Mouse (Mus musculus) ZHBTc4 (cell line): ENCODE results near the gene Cxcl15.

Experiments used
- DNase-seq: peaks from one replicate; pipeline ENCODE4 v3.0.0-alpha.2; 2011; ENCODE audit warnings: low read depth, low spot score

The Cxcl15 gene

DNA sequence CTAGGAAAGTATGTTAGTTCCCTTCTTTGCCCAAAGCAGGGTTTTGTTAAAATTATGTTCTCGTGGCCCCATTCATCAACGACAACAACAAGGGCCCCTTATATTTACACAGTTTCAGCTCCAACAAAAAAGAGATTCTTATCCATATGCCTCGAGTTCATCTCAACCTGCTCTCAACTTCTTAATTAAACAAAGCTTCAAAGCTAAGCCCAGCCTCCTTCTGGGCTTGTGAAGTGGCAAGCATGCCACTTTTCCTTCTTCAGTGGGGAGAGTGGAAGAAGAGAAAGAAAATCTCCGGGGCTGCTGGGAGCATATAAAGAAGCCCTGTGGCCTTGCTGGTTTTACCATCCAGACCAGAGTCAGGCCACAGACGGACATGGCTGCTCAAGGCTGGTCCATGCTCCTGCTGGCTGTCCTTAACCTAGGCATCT lies at the start of gene Cxcl15:
TSS of gene Cxcl15 (plus strand) at position 340 of the 431 bp plus-strand sequence.
- no peak for DNase-seq

DNA sequence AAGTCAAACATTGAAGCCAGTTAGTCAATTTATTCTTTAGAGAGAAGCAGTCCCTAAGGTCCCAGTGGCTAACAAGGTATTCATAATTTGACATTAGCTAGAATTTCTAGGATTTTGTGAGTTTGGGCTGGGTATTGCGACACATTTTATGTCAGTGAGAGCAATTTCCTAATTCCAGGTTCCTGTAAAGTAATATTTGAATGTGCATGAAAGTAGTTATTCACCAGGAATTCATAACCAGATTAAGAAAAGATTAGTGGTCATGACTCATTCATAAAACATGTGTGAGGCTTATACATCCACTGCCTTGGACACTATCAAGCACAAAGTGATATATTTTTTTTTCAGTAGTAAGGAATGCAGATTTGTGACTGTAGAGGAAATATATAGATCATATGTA lies 40.4 kb upstream of the Cxcl15 start:
- no peak for DNase-seq

GRCm38 (mm10) chr5:90758020-90758605 lies 36.2 kb upstream of the Cxcl15 start:
- DNase-seq = no peak

GRCm38 (mm10) chr5:90759077-90760065 lies 35.0 kb upstream of the Cxcl15 start, which contains the start of gene Cxcl5:
Gene Cxcl5, plus strand, starts transcription at chr5:90759360.
- peak; percentile 66 for DNase-seq

DNA sequence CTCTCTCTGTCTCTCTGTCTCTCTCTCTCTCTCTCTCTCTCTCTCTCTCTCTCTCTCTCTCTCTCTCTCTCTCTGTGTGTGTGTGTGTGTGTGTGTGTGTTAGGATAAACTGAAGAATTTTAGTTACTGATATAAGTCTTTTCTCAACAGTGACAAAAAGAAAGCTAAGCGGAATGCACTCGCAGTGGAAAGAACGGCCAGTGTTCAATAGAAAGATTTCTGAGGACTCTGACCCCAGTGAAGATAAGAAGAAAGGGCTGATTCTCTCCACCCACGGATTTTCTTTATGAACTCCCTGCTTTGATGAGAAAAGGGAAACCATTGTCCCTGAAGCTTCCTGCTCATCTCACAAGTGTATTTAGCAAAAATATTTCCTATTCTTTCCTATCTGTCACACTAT lies 34.0 kb upstream of the Cxcl15 start:
- DNase-seq = no peak

DNA sequence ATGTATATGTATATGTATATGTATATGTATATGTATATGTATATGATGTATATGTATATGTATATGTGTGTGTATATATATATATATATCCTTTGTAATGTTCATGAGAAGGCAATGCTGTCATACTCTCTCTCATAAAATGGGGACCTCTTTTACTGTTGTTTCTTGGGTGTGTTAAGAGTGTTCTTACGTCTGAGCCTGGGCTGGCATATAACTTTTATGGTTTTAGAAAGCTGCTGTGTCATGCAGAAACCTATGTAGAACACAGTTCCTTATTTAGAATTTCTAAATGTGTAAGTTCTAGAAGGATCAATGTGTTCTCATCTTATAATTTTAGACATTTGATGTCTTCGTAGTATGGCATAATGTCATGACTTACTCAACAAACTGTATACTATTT lies 33.5 kb upstream of the Cxcl15 start:
- DNase-seq = no peak

DNA sequence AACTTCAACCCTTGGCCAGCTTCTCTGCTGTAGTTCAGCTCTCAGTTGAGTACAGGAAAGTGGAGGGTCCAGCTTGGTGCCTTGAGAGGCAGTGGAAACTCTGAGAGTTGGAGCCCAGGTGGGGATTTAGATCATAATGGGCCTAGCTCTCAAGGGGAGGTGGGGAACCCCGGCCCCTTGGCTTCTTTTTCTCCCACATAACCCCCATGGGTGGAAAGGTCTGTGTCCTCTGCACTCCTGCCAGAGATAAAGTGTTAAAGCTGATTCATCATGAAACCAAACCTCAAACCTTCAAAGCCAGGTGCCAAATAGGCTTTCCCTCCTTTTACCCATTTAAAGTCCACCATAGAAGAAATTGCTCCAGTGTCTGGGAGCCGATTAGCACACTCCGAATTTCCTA lies 32.5 kb upstream of the Cxcl15 start:
- no peak for DNase-seq

DNA sequence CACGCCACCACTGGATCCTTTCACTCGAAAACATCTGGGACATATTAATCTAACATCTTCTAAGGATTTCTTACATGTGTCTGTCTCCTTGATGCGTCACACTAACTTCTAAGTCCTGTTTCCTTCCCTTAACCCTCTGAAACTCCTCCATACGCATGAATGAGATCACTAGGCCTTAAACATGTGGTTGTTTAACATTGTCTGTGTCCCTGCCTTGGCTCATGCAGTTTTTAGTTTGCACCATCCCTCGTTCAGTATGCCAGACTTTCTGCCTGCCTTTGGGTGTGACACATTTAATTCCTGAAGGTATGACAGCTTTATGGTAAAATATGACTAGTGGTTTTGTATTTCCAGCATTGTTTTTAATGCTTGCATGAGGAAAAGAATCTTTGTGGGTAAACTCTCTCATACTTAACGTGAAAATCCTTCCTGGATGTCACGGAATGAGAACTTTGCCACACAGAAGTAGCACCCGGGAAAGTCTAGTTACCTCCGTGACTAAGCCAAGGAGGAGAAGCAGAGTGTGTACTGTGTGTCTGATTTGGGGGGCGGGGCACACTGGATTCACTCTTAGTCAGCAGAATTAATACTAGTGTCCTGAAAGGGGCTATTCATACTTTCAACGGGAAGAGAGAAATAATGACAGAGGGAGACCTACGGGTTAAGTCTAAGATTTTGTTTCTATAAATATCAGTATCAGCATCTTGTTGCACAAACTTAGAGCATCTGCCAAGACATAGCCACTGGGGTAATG lies 30.2 kb upstream of the Cxcl15 start:
- no peak for DNase-seq

DNA sequence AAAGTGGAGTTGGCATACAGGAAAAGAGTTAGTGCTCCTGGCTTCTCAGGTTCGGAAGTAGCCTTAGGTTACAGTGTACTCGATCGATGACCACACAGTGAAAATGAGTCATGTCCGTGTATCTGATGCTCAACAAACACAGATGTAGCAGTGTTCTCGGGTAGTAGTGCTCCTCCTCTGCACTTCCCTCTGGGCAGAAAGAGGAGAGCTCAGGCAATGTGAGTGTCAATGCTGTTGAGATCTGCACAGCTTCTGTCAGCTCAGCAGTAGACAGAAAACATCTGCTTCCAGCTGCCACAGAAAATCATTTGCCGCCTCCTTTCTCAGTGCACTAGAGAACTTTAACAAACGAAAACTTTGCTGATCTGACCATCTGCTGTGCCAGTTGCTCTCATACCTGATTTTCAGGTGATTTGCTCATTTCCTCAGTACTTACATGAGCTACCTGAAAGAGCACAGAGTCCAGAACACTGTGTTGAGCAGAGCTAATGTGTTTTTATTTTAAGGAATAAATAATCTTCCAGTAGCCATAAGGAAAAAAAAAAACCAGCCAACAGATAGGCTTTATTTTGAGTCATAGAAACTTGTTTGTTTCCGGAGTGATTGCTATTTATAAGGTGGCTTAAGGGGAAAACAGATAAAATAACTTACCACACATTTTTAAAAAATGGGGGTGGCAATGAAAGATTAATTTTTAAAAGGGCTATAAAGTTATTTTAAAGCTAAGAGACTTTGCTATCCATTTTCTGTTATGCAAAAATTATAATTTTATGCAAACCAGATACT lies 28.3 kb upstream of the Cxcl15 start:
- no peak for DNase-seq

GRCm38 (mm10) chr5:90768218-90768617 lies 26.1 kb upstream of the Cxcl15 start, which contains the start of gene Ppbp:
Gene Ppbp, plus strand, starts transcription at chr5:90768518.
- DNase-seq = no peak

DNA sequence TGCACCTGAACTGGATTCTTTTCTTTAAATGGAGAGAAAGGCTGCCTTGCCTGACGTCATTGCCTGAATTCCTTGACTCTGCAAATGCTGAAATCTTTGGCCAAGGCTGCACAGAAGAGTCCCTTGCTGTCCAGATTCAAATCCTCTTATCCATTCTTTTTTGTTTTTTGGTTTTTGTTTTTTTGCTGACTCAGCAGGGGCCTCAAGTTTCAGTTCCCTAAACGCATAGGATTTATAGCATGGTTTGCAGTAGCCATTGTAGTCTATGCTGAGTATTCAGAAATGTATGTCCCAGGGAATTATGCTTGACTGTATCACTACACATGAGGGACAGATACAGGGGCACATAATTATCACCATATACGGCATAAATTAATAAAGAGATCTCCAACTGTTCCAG lies 23.0 kb upstream of the Cxcl15 start:
- DNase-seq = no peak

DNA sequence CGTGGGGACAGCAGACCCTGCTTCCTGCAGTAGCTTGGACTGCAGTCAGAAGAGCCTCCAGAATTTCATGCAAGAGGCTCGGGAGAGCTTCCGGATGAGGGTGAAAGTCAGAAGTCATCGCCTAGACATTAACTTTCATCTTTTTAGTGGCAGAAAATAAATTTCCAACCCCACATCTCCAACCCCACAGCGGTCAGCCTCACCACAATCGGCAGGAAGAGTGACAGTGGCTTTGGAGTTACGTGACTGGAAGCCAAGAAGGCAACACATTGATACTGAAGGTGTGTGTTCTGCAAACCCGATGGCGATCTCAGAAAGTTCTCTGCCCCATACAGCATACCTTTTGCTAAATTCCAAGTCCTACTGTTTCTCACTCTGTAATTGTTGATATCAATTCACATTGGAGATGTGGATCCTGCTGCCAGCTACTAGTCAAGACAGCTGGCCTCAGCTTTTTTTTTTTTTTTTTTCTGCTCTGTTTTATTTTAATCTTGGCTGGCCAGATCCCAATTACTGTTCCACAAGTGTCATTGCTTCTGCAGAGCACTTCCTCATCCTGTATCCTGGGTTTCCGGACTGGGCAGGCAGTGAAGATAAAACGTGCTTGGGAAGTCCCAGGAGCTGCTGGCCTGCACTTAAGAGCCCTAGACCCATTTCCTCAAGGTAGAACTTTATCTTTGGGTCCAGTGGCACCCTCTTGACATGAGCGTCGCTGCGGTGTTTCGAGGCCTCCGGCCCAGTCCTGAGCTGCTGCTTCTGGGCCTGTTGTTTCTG lies 22.3 kb upstream of the Cxcl15 start, which contains the start of gene Pf4:
TSS of gene Pf4 (plus strand) at position 556 of the 774 bp plus-strand sequence.
- no peak for DNase-seq

GRCm38 (mm10) chr5:90775562-90775961 lies 18.8 kb upstream of the Cxcl15 start:
- no peak for DNase-seq

DNA sequence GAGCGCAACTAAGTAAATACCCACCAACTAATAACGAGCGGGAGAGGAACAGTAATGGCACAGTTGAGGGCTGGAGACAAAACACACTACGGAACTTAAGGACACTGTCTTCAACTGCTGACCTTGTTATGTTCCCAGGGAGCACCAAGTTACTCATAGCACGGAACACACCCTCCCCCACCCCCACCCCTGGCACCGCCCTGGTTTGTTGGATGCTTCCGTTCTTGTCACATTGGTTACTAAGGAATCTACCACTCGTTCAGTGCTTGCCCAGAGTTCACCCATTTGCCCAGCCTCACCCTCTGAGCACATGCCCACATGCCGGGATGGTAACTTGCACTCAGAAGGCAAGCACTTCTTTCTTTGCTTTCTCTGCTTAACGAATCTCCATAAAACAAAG lies 16.7 kb upstream of the Cxcl15 start:
- DNase-seq = peak; percentile 72

DNA sequence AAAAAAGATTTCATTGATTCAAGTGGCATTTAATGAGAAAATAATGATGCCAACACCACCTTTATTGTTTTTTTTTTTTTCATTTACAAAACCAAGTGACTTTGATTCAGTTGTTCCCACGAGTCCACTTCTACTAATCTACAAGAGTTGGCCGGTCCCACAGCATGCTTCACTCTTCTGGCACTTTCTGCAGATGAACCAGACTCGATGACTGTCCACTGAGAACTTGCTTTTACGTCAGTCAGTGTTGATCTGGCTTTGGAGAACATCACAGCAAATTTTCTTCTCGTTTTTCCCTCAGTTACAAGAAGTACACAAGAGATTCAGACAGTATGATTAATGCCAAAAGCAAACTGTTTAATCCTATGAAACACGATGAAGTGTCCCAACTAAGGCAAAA lies 15.5 kb upstream of the Cxcl15 start:
- DNase-seq = no peak

DNA sequence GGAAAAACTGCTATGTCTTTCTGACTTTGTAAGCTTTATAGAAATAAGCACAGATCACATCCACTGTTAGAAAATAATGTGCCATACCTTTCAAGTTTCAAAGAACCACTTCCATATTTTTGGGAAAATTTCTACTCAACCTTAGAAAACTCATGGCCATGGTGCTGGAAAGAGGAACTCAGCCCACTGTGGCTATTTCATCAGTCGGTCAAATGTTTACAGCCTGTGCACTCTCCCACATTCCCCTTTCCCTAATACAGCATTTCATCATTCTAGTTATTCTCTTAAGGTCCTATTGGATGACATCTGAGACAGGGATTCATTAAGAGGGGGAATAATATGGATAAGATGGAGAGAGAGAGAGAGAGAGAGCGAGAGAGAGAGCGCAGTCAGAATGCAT lies 10.6 kb upstream of the Cxcl15 start:
- DNase-seq = no peak

DNA sequence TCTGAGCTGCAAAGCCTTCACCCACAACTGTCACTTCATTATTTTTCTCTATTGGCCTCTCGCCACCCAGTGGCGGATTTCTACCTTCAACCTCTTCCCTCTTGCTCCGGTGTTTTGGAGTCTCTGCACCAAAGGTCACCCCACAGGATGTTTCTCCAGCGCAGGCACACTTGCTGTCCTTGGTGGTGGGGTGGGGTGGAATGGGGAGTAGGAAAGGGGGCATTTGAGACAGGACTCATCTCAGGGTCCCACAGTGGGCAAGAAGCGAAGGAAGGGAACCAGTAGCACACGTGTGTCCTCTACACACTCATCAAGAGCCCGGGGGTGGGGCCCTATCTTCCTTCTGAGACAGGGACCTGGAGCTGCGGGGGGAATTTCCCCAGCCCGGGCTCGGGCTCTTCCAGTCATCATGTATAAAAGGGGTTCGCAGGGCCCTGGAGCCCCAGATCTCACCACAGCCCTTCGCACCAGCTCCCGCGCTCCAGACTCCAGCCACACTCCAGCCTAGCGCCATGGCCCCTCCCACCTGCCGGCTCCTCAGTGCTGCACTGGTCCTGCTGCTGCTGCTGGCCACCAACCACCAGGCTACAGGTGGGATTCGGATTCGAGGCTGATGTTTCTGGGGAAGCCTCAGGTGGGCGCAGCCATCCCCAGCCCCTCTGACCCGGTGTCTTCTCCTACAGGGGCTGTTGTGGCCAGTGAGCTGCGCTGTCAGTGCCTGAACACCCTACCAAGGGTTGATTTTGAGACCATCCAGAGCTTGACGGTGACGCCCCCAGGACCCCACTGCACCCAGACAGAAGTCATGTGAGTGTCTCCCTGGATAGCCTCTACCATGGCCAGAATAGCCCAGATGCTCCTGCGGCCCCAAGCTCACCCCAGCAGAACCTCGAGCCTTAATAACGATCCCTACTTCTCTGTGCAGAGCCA lies 8.4 kb upstream of the Cxcl15 start, which contains the start of gene Cxcl3:
TSS of gene Cxcl3 (plus strand) at position 445 of the 930 bp plus-strand sequence.
- peak; percentile 70 for DNase-seq

- peak; percentile 43 for DNase-seq
Measured at GRCm38 (mm10) chr5:90788114-90788513, 6.2 kb upstream of the Cxcl15 start.
